Mouse (Mus musculus) adrenal gland, postnatal 4 days (tissue): ENCODE results near the gene Sik2. TPM values are rescaled to one million over a fixed set of nuclear protein-coding genes. Genes with fewer than 3 reads are reported as not detected.

Experiments
- DNase-seq, 2 experiments: peaks; one replicate each; pipeline ENCODE4 v3.0.0; 2021 to 2022; ENCODE audit warnings: low spot score in 2 of 2, mixed read lengths in 2 of 2
- total RNA-seq, 2 experiments: library from RNA; stranded (reverse); gene quantifications; 2 replicates each; pipeline ENCODE4 v1.2.3; 2021

Gene Sik2
- total RNA-seq, 2 experiments from 2014 or later = 51.1 to 56.3 TPM

DNA sequence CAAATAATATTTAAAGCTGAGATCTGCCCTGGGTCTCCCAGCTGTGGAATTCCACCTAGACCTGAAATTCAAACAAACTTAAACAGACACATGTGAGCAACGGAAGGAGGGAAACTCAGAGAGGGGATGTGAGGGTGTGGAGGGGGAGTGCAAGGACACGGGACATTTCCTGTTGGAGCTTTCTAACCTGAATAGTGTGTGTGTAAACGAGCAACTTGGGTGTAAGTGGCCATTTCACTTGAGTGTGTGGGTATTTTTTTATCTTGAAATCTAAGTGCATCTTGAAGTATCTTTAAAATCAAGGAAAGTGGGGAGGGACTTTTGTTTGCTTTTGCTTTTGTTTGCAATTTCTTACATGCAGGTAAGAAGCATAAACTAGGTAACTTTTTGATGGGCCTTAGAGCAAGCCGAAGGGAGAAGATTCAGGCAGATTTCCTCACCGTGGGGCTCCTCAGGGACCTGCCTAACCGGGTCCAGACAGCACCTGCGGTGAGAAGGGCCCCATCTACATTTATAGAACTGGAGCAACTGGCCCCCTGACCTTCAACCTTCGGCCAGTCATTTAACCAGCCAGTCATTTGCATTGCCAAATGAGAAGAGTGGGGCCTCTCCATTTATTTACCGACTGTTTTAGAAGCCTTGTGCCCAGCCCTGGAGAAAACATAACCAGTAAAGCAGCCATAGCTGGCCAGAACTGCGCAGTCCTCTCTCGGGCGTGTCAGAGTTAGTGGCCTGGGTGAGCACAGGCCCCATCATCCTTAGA is 161.1 kb downstream of the Sik2 start:
- no peak for DNase-seq

DNA sequence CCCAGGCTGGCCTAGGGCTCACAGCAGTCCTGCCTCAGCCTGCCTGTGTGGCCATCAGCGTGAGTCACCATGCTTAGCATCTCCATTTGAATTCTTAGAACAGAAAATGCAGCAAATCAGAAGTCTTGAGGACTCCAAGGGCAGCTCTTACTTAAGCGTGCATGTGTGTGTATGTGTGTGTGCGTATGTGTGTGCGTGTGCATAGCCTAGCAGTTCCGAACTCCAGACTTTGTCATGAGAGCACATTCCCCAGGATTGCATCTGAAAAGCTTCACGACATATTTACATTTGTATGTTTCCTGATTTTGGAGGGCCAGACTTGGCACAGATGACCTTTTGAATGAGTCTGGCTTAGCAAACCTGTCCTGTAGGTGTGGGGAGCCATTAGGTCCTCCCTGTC is 161.7 kb downstream of the Sik2 start:
- DNase-seq = no peak

DNA sequence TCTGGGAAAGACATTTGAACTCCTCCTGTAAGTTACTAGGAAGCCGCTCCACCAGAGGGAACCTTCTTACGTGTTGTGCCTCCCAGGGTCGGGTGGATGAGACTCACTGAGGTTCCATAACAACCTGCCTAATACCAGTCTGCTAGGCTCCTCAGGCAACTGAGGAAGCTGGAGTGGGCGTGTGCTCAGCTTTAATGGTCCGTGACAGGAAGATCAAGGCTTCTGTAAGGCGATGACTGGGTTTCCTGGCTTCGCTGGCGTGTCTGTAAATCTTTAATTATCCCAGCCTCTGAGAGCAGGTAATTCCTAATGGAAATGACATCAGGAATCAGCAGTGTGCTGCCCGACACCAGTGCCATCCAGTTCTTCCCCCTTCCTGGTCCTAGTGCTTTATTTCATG is 163.3 kb downstream of the Sik2 start:
- no peak for DNase-seq

DNA sequence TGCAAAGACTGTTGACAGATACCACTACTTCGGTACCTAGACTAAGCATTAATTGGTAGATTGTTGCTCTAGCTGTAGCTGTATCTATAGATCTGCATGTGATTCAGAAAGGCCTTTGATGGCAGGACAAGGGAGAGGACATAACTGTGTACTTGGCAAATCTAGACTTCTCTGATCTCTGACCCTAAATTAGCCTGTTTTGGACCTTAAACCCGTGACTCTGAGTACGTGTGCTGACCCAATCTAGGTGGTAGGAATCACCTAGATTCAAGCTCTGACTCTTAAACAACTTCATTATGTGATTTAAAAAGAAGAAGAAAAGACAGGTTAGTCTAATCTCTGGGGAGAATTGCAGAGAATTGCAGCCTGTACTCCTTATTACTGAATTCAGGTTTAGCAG is 163.8 kb downstream of the Sik2 start, which contains the start of gene Ppp2r1b:
TSS of gene Ppp2r1b (plus strand) at position 221 of the 400 bp plus-strand sequence.
- no peak for DNase-seq

Other genes with a start within 250 kb of the Sik2 start
- 1 to 10 TPM; 8.2 to 9.7 TPM for gene Fdxacb1, start 240.8 kb downstream of the Sik2 start, total RNA-seq
- 10 to 100 TPM; 21.4 to 22.5 TPM for gene Alg9, start 234.1 kb downstream of the Sik2 start, total RNA-seq
- 10 to 100 TPM; 35.5 to 36.5 TPM for gene 1110032A03Rik, start 233.6 kb downstream of the Sik2 start, total RNA-seq
- gene Ppp2r1b, start 163.8 kb downstream of the Sik2 start, total RNA-seq = 10 to 100 TPM; 35.8 to 35.9 TPM
- not detected for gene Btg4, start 51.8 kb upstream of the Sik2 start, total RNA-seq
- 10 to 100 TPM in 1 of 2 experiments, 1 to 10 TPM in 1; 7.7 to 10.4 TPM for gene Layn, start 68.0 kb upstream of the Sik2 start, total RNA-seq
- gene 4833427G06Rik, start 93.0 kb upstream of the Sik2 start, total RNA-seq = under 1 TPM in 1 of 2 experiments, not detected in 1; 0.31 TPM
- not detected for gene Gm32742, start 156.4 kb upstream of the Sik2 start, total RNA-seq
- gene Pou2af1, start 204.6 kb upstream of the Sik2 start, total RNA-seq = under 1 TPM; 0.48 to 0.85 TPM